Mouse (Mus musculus) 3T3-L1 (cell line): ENCODE results near the gene Tceal5.

Experiments
- DNase-seq: peaks from one replicate; pipeline ENCODE4 v3.0.0-alpha.2; 2015; ENCODE audit warnings: low read depth, low spot score

The Tceal5 gene

GRCm38 (mm10) chrX:136172118-136172551, 31.5 kb downstream of the Tceal5 start, which contains the start of gene Tceal8:
TSS of gene Tceal8 (minus strand) at chrX:136172342.
- DNase-seq: peak; percentile 98

GRCm38 (mm10) chrX:136171189-136172117, 32.2 kb downstream of the Tceal5 start:
- peak; percentile 83 for DNase-seq

DNA sequence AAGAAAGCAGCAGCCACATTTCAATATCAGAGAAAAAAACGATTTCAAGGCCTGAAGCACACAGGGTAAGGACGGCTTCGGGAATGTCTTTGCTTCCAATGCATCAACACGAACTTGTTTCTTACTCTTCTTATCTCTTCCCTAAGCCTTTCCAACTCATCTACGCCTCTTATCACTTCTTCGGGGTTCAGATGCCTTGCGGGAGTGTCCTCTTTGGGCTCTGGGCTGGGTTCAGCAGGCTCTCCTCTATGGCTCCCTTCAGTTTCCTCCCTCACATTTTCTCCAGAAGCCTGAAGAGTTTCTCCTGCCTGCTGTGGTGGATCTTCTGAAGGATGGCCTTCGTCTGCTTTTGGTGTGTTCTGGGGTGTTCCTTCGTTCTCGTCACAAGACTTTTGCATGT, 33.1 kb downstream of the Tceal5 start:
- DNase-seq: no peak
